Mouse (Mus musculus): ENCODE results near the gene 4930469K13Rik.

The 4930469K13Rik gene

DNA sequence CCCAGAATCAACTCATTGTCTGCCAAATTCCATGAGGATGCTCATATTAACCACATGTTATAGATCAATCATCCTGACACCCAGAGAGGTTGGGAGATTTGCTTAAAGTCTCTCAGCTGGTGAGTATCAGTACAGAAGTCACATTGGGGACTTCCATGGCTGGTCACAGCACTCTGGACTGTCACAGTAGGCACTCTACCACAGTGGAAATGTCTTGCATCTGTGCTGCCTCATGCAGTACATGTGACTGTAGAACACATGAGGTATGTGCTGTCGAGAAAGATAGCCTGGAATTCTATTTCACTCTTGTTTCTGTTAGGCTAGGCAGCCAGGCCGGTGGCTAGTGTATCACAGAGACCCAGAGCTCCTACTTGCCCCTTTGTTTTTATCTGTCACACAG lies 63.6 kb downstream of the 4930469K13Rik start:
- no peak for DNase-seq

DNA sequence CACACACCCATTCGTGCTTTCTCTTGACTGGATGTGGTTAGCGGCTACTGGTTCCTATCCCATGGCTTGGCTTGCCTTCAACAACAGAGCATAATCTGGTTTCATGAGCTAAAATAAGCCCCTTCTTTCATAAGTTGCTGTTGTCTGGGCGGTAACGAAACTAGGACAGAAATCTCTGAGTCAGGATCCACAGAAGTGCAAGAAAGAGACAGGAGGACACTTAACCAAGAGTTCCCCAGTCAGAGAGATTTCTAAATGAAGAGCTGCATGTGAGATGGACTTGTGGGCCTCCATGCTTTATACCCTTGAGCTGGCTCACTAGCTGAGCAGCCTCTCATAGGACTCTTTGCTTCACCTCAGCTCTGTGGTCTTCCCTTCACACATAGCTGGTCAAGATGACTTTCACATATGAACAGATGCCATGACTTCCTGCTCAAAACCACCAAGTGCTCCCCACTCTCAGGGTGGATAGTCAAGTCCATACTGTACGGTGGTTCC lies 64.3 kb downstream of the 4930469K13Rik start:
- peak; percentile 45 for DNase-seq

DNA sequence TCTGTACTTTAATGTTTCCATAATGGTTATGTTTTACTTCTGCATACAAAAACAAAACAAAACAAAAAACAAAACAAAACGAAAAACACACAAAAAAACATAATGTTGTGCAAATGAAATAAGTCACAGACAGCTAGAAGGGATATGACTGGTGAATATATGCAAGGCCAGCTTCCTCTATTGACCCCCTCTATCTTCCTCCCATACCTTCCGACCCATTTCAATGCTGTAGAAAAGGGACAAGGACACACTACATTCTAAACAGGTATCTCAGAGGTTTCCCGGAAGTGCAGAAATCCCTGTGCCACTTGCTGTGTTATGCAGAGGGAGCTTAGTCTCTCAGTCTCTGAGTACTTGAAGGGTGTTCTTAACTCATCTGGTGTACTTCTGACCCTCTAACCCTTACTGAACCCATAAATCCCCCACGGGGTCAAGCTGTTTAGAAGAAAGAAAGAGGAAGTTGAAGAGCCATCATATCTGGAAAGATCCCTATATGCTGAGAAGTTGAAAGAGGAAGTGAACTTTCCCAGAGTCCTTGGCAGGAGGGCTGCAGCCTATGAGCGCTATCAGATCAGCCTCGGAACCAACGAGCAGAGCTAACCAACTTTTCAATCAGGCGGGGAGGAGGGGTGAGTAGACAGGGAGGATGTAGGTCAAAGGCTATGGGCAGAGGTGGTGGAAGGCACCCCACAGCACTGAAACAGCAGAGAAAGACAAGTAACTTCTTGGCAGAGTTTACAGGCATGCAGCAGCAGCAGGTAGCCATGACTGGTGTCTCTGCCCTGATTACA lies 67.1 kb downstream of the 4930469K13Rik start:
- DNase-seq: peak; percentile 77

DNA sequence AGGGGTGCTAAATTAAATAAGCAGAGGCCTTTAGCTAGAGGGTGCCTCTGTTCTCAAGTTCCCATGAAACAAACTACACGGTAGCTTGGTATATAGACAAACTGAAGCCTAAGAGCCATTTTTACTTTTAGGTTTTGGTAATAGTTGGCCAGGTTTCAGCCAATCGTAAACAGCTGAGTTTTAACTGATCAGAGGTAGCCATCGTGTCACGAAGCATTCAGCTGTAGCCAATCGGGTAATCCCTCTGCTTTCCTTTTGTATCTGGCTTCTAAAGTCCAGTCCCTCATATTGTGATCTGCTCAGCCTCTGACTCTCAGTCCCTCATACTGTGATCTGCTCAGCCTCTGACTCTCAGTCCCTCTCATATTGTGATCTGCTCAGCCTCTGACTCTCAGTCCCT lies 68.7 kb downstream of the 4930469K13Rik start:
- no peak for DNase-seq

- no peak for DNase-seq
Observed at GRCm38 (mm10) chr11:34025091-34025490, 73.3 kb downstream of the 4930469K13Rik start.

DNA sequence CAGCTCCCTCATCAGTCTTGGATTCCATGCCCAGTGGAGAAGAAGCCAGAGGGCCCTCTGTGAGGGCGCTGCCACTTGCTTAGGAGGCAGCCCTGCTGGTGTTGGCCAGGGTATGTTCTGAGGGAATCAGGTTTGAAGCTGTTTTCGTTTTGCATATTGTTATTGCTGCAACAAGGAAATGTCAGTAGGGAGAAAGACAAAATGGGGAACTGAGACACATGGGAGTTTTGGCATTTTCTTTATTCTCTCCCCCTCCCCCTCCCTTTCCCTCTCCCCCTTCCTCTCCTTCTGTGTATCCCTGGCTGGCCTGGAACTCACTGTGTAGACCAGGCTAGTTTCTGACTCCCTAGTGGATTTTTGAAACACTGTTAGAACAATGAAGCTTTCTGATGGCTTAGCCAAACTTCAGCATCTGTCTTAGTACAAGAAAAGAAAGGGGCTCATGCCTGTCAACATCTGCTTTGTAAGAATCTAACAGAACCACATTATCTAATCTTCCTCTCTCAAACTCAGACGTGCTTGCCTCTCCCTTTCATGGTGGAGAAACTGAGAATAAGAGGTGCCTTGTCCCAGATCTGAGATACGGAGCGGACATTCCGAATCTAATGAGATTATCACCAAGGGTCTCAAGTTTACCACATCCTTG lies 86.2 kb downstream of the 4930469K13Rik start:
- DNase-seq: no peak

GRCm38 (mm10) chr11:34010859-34011172 lies 87.5 kb downstream of the 4930469K13Rik start:
- peak; percentile 51 for DNase-seq

GRCm38 (mm10) chr11:34010133-34010858 lies 88.1 kb downstream of the 4930469K13Rik start:
- peak; percentile 55 for DNase-seq

- DNase-seq: peak; percentile 44
Observed at GRCm38 (mm10) chr11:34009316-34010087, 88.9 kb downstream of the 4930469K13Rik start.

GRCm38 (mm10) chr11:34008702-34009101 lies 89.7 kb downstream of the 4930469K13Rik start:
- DNase-seq: peak; percentile 81

DNA sequence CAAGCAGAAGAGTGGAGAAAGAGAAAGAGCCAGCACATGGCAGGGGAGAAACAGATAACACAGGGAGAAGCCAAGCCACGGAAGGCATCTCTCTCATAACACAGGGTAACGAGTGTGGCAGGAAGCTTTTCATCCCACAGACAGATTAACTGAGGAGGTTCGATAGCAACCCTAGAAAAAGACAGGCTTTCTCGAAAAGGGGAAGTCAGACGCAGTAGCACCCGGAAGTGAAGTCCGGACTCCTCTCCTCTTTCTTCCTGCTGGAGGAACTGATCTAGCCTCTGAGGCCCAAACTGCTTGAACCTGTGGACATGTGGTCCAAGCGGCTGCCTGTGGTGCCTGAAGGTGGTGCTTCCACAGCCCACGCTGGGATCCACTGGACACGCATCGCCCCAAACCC lies 90.1 kb downstream of the 4930469K13Rik start:
- DNase-seq: peak; percentile 43

- DNase-seq: no peak
Observed at GRCm38 (mm10) chr11:34007616-34008015, 90.7 kb downstream of the 4930469K13Rik start.

DNA sequence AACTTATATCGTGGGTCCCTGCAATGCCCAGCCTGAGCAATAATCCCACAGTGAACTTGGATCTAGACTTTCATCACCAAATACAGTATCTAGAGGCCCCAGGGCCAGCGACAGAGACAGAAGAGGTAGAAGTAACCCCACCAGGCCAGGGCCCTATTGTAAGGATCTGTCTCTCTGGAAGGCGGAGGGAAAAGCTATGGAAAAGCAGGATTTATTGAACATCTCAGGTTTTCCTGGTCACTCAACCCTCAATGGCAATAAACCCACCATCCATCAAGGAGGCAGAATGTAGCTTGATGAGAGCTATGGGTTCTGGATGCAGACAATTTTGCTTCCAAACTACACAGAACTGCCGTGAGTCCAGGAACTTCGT lies 95.8 kb downstream of the 4930469K13Rik start:
- DNase-seq: no peak

GRCm38 (mm10) chr11:34001938-34002592 lies 96.3 kb downstream of the 4930469K13Rik start:
- DNase-seq: peak; percentile 75

DNA sequence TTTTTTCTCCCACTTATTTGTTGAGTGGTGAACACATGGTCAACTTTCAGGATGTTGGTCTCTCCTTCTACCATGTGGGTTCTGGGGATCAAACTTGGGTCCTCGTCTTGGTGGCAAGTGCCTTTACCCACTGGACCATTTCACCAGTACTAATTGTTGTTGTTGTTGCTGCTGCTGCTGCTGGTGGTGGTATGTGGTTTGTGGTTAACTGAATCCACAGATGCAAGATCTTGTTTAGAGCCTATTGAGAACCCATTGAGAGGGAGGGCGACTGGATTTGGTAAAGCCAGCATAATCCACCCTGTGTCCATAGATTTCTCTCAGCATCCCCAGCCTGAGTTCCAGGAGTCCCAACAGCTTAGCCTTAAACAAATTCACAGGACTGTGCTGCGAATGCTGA lies 97.9 kb downstream of the 4930469K13Rik start:
- DNase-seq: no peak

DNA sequence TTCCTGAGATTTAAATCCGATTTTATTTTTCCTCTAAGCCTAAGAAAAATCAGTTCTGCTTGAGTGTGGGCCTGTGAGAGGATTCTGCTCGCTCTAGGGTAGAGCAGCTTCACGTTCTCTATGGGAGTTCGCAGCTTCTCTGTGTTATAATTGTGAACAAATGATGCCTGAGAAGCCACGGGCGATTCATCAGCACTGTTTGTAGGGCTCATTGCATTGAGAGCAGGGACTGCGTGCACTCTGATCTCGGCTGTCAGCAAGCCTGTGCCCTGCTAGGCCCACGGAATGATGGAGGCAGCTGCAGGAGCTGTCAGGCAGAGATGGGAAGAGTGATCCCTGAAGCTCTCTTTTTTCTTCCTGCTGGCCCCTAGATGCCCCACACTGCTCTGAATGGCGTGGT lies 100.1 kb downstream of the 4930469K13Rik start:
- no peak for DNase-seq

DNA sequence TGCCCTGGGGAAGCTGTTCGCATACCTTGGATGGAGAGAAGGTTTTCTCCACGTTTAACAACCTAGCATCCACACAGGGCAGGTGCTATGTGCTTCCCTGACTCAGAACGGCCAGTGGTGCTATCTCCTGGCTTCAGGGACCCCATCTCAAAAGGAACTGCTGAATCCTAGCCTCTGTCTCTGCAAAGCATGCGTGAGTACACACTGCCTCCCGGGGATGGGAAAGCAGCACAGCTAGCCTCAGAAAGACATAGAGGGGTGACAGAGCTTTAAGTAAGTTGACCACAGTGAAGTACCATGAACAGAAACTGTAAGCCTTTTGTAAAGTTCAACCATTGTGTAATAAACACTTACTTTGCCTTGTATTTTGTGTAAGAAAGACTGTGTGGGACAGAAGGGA lies 104.9 kb downstream of the 4930469K13Rik start:
- DNase-seq: no peak

DNA sequence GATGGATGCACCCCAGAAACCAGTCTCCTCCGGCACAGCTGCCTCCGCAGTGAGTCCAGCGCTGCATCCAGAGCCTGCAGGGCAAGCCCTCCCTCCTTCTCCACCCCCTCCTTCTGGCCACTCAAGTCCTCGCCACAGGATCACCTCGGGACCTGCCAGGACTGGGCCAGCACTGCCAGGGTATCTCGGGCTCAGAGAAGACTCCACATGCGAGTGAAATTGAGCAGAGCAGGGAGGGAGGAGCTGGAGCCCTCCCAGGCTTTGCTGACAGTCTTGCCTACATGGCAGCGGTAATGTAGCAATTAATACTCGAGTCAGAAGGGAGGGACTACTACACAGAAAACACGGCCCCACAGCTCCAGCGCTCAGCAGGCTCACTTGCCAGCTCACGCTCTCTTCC lies 105.4 kb downstream of the 4930469K13Rik start, which contains the start of gene Kcnip1:
Gene Kcnip1, minus strand, starts transcription at position 215 of the 400 bp plus-strand sequence.
- DNase-seq: no peak

GRCm38 (mm10) chr11:33990002-33990401 lies 108.4 kb downstream of the 4930469K13Rik start:
- no peak for DNase-seq

GRCm38 (mm10) chr11:33986525-33986924 lies 111.8 kb downstream of the 4930469K13Rik start:
- DNase-seq: no peak

DNA sequence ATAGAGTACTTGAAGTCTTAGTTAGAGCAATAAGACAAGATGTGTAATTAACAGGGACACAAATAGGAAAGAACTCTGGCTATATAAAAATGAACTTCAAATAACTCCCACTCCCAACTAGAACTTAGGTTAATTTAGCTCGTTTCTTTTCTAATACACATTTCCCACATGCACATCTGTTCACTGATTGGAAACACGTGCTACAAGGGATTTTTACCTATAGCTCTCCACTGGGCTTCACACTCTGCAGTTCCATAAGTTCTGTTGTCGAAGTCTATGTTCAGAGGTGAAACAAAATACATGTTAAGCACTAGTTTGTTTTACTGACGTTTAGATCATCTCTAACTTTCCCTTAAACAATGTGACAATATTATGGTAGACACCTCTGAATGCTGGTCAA lies 118.2 kb downstream of the 4930469K13Rik start:
- DNase-seq: no peak

DNA sequence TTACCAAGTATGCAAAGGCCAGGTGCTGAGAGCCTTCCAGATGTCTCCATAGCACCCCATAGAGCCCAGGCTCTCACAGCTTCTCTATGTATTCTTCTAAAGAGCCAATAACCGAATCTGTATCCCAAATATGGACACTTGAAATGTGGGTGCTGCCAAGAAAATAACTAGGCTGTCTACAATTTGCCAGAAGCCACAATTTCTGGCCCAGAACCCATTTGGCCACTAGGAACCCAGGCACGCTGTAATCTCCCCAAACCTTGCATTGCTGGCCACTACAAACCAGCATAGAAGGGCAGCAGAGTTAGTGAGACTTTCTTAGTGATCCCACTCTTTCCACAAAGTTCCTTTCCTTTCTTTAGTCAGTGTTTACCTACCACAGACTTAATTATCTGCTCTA lies 123.2 kb downstream of the 4930469K13Rik start:
- DNase-seq: no peak

All from lung, postnatal 36 days (tissue).